Mouse (Mus musculus): ENCODE measurements around the gene Usp24. TPM values are rescaled to one million over a fixed set of nuclear protein-coding genes. Genes with fewer than 3 reads are reported as not detected.
"Not testable (repeated sequence)": the region's sequence is repeated elsewhere in the genome, so short reads cannot be mapped to it uniquely, and the experiment has no call there.

Usp24 gene
- total RNA-seq, 2 experiments from 2014 or later, result 47.6 to 49.5 TPM

GRCm38 (mm10) chr4:106317179-106318055, 1.4 kb downstream of the Usp24 start:
- peak in 1 of 2 experiments; percentile 47 for DNase-seq
- intact Hi-C loops (cut with DNase I), result no loop called here

- DNase-seq, result no peak
- intact Hi-C loops (cut with DNase I), result no loop called here
Measured at GRCm38 (mm10) chr4:106318208-106318607, 2.2 kb downstream of the Usp24 start.

DNA sequence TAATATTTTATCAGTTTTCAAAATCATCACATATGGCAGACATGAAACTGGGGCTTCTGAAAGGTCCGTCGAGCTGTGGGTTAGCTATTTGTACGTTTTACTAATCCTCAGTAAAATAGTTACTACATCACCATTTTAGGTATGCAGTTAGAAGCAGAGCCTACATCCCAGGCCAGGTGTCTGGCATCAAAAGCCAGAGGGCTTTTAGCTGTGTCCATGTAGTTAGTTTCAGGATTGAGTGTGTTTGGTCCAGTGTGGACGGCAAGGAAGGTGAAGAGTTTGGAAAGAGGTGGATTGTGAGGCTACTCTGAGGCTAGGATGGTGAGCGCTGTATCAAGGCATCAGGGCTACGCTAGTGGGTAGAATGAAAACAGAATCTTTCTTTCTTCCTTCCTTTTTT, 3.0 kb downstream of the Usp24 start:
- intact Hi-C loops (cut with DNase I), result no loop called here

DNA sequence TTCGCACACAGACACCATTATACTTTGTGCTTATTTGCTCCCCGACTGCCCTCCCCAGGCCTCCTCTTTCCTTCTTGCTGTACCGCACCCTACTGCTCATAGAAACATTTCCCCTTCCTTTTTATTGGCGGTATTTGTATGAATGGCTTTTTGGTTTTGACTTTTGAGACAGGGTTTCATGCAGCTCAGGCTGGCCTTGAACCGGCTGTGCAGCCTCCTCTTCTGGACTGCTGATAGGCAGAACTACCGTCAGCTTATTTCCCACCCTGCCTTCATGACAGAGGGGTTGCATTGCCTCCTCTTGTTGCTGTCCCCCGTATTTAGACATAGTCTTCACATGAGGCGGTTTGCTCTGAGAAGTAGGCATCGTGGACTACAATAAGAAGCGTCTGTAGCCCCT, 6.8 kb downstream of the Usp24 start:
- DNase-seq, result no peak
- intact Hi-C loops (cut with DNase I), result no loop called here

More for the DNA sequence above, 3.0 kb downstream of the Usp24 start:
- DNase-seq, result no peak

GRCm38 (mm10) chr4:106323318-106323717, 7.3 kb downstream of the Usp24 start:
- intact Hi-C loops (cut with DNase I), result no loop called here
- DNase-seq, result no peak

DNA sequence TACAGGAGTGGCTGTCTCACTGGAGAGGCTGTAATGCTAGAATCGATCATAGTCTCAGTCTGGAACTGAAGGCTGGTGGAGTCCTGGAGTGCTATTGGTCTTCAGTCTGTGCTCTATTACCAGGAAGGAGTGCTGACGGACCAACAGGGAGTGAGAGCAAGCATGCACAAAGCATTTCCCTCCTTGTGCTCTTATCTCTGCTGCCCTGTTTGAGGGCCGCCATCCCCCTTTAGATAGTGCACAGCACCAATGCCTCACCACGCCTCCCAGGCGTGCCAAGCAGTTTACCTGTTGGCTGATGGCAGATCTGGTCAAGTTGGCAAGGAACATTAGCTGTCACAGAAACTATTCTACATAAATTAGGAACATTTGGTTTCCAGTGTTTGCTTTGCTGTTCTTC, 11.4 kb downstream of the Usp24 start:
- intact Hi-C loops (cut with DNase I), result no loop called here
- DNase-seq, result no peak

- intact Hi-C loops (cut with DNase I), result no loop called here
- DNase-seq, result no peak
Measured at GRCm38 (mm10) chr4:106328704-106329103, 12.7 kb downstream of the Usp24 start.

- DNase-seq; intact Hi-C loops (cut with DNase I): not testable (repeated sequence)
Measured at GRCm38 (mm10) chr4:106329171-106329570, 13.2 kb downstream of the Usp24 start.

DNA sequence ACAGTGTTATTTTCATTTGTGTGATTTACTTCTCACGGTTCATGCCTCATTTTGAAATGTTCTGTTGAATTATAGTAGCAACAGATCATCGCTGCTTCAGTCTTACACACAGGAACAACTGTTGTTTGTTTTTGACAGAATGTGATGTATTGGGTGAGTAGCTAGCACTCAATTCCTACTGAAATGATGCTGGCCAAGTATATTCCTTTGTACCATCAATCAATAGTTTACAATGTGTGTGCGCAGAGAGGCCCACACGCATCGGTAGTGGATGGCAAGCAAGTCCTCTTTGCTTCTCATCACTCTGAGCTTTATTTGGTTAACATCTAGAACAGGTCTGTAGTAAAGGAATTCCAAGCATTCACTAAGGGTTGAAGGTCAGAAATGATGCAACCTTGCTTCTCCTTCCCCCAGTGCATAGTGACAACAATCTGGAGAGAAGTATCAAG, 14.4 kb downstream of the Usp24 start:
- DNase-seq, result no peak
- intact Hi-C loops (cut with DNase I), result no loop called here

DNA sequence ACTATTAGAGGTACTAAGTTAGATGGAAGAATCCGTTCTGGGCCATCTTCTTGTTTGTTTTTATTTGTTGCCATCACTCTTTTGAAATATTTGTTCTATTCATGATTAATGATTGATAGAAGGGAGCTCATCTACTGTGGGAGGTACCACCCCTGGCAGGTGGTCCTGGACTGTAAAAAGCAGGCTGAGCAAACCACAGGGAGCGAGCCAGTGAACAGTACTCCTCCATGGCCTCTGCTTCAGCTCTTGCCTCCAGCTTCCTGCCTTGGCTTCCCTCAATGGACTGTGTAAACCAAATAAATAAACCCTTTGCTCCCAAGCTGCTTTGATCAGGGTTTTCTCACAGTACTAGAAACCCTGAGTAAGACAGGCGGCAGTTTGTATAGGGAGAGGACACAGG, 17.1 kb downstream of the Usp24 start:
- no peak for DNase-seq
- intact Hi-C loops (cut with DNase I), result no loop called here

- intact Hi-C loops (cut with DNase I), result no loop called here
- no peak for DNase-seq
Measured at GRCm38 (mm10) chr4:106333584-106333983, 17.6 kb downstream of the Usp24 start.

- intact Hi-C loops (cut with DNase I), result no loop called here
- DNase-seq, result no peak
Measured at GRCm38 (mm10) chr4:106335858-106336257, 19.8 kb downstream of the Usp24 start.

GRCm38 (mm10) chr4:106347664-106348063, 31.7 kb downstream of the Usp24 start:
- intact Hi-C loops (cut with DNase I), result no loop called here
- no peak for DNase-seq

GRCm38 (mm10) chr4:106355025-106355424, 39.0 kb downstream of the Usp24 start:
- intact Hi-C loops (cut with DNase I); DNase-seq: not testable (repeated sequence)

GRCm38 (mm10) chr4:106370013-106370412, 54.0 kb downstream of the Usp24 start:
- DNase-seq, result no peak
- intact Hi-C loops (cut with DNase I), result no loop called here

- peak; percentile 83 to 90 for DNase-seq
- intact Hi-C loops (cut with DNase I), result loop anchor here (1.0 to 5.0 kb wide), 2 partner anchors 148 to 1224 kb away; no protein-coding TSS in a partner anchor
Measured at GRCm38 (mm10) chr4:106375857-106376256, 59.8 kb downstream of the Usp24 start.

DNA sequence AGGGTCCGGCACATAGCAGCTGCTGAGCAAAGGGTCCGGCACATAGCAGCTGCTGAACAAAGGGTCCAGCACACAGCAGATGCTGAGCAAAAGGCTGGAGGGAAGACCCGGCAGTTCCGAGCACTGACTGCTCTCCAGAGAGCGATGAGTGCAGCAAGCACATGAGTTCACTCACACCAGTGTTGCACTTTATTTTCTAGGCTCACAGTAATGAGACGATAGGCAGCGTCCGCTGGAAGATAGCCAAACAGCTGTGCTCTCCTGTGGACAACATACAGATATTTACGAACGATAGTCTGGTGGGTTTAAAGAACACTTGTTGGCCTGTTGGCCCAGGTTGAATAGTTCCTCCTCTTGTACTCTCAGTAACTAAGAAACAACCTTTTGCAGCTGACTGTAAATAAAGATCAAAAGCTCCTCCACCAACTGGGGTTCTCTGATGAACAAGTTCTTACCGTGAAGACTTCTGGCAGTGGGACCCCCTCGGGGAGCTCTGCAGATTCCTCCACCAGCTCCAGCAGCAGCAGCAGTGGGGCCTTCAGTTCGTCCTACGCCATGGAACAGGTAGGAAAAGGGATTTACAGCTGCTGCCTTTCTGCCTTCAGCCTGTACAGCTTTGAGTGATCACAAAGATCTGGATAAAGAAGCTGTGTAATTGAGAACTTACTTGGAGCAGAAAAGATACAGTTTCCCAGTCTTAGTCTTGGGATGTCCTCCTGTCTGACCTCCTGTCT, 63.0 kb downstream of the Usp24 start:
- intact Hi-C loops (cut with DNase I), result loop anchor here (5.0 kb wide), 1 partner anchor 1227 kb away; no protein-coding TSS in a partner anchor
- DNase-seq, result no peak

- intact Hi-C loops (cut with DNase I), result no loop called here
- no peak for DNase-seq
Measured at GRCm38 (mm10) chr4:106381131-106381530, 65.1 kb downstream of the Usp24 start.

DNA sequence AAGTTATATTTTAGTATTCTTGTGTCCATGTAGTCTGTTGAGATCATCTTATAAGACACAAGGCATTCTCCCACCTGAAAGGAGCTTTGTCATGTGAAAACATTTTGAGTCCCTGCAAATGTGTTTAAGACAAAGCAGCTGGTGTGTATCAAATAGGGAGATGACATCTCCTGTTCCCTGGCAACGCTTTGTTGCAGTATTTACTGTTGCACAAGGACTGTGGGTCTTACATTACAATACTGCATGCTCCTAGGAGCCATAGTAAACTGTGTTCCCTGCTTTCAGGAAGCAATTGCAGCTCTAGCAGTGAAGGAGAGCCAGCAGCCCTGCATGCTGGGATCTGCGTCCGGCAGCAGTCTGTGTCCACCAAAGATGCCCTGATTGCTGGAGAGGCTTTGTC, 73.9 kb downstream of the Usp24 start:
- no peak for DNase-seq

GRCm38 (mm10) chr4:106409621-106410020, 93.6 kb downstream of the Usp24 start:
- no peak for DNase-seq
- intact Hi-C loops (cut with DNase I), result no loop called here

More for the DNA sequence above, 73.9 kb downstream of the Usp24 start:
- intact Hi-C loops (cut with DNase I), result no loop called here

GRCm38 (mm10) chr4:106419256-106419655, 103.2 kb downstream of the Usp24 start:
- intact Hi-C loops (cut with DNase I), result no loop called here
- no peak for DNase-seq
